Mouse (Mus musculus) hindbrain, embryonic 16.5 days (tissue): ENCODE results near the gene Ubl5. TPM values are rescaled to one million over a fixed set of nuclear protein-coding genes. Genes with fewer than 3 reads are reported as not detected.

Experiments used
- ATAC-seq: fragments of 200-750 bp; cut with Nextera tagmentation; 2 replicates; pipeline ENCODE4 v1.8.0; 2017; ENCODE audit warnings: moderate TSS enrichment, moderate library complexity
- H3K27ac ChIP-seq: fragments of 300-500 bp; sonication (generic); 2 replicates; pipeline ENCODE4 v1.5.1; 2014; ENCODE audit warnings: low read depth, mild to moderate bottlenecking, control low read depth, low read length, moderate library complexity
- H3K27me3 ChIP-seq: fragments of 300-500 bp; sonication (generic); replicated peaks from 2 replicates; pipeline ENCODE4 v1.6.1; 2014; ENCODE audit warnings: low read length; ENCODE audit not compliant: control insufficient read depth, insufficient read depth
- H3K36me3 ChIP-seq: fragments of 300-500 bp; sonication (generic); 2 replicates; pipeline ENCODE4 v1.6.1; 2014; ENCODE audit warnings: mild to moderate bottlenecking, low read length, moderate library complexity, mixed read lengths; ENCODE audit not compliant: control insufficient read depth, insufficient read depth
- H3K4me1 ChIP-seq: fragments of 300-500 bp; sonication (generic); 2 replicates; pipeline ENCODE4 v1.6.1; 2014; ENCODE audit warnings: low read depth, low read length; ENCODE audit not compliant: control insufficient read depth, insufficient read depth
- H3K4me2 ChIP-seq: fragments of 300-500 bp; sonication (generic); 2 replicates; pipeline ENCODE4 v1.6.1; 2014; ENCODE audit warnings: mild to moderate bottlenecking, low read length, control low read depth, moderate library complexity
- H3K4me3 ChIP-seq: fragments of 300-500 bp; sonication (generic); 2 replicates; pipeline ENCODE4 v1.5.1; 2014; ENCODE audit warnings: mild to moderate bottlenecking, low read length, control low read depth, moderate library complexity
- H3K9ac ChIP-seq: fragments of 300-500 bp; sonication (generic); 2 replicates; pipeline ENCODE4 v1.6.1; 2014; ENCODE audit warnings: low read depth, mild to moderate bottlenecking, control low read depth, low read length, moderate library complexity
- H3K9me3 ChIP-seq: fragments of 300-500 bp; sonication (generic); 2 replicates; pipeline ENCODE4 v1.6.1; 2014; ENCODE audit warnings: mild to moderate bottlenecking, low read length, moderate library complexity; ENCODE audit not compliant: control insufficient read depth
- whole genome bisulfite sequencing: fragments of 180-500 bp; shearing (Covaris S2); extraction: QIAGEN DNeasy Blood & Tissue Kit; methylation state at CpG from one replicate; pipeline ENCODE4 v1.1.7; 2014; 5-methylcytosine and 5-hydroxymethylcytosine counted together
- polyA plus RNA-seq: library from polyadenylated mRNA; unstranded; fragments of >200 nt; fragmentation: Nextera tagmentation; extraction: Ambion mirVana; gene quantifications from 2 replicates; pipeline ENCODE4 v1.2.1, GENCODE M21; 2015

Ubl5 gene
- polyA plus RNA-seq, 1 experiment from 2014 or later: 459 TPM

- WGBS: 4% methylated on average over 17 of the region's 17 CpGs
- peak overlapping the region; percentile 89 for H3K27ac ChIP-seq
- peaks cover 30% of the 10 kb centered on the region for H3K4me1 ChIP-seq
- no peak for ATAC-seq
- H3K9ac ChIP-seq: peak overlapping the region; percentile 76
- no peaks in the 10 kb centered on the region for H3K27me3 ChIP-seq
- H3K4me2 ChIP-seq: peak overlapping the region; percentile 99
- H3K36me3 ChIP-seq: peaks cover 15% of the 10 kb centered on the region
- H3K4me3 ChIP-seq: peak overlapping the region; percentile 90
- H3K9me3 ChIP-seq: no peaks in the 10 kb centered on the region
Observed at GRCm38 (mm10) chr9:20645121-20645520, 2.4 kb downstream of the Ubl5 start.

- Histone ChIP-seq H3K27me3 (no peaks in the 10 kb centered on the region), H3K9ac (peak within 1 kb of the TSS; percentile 93), H3K4me1 (peaks cover 30% of the 10 kb centered on the region), H3K27ac (peak within 1 kb of the TSS; percentile 76), H3K9me3 (no peaks in the 10 kb centered on the region), H3K4me2 (peak within 1 kb of the TSS; percentile 75), H3K4me3 (peak within 1 kb of the TSS; percentile 91), H3K36me3 (peaks cover 15% of the 10 kb centered on the region)
- ATAC-seq: peak; percentile 99
- under 1% methylated on average over 45 of the region's 45 CpGs for WGBS
Observed at GRCm38 (mm10) chr9:20651602-20652259, 9.1 kb downstream of the Ubl5 start, which contains the start of gene Pin1. Pin1 (plus strand) TSS chr9:20652095.

GRCm38 (mm10) chr9:20652260-20652658 is 9.6 kb downstream of the Ubl5 start:
- no peaks in the 10 kb centered on the region for H3K27me3 ChIP-seq
- H3K4me1 ChIP-seq: peaks cover 30% of the 10 kb centered on the region
- H3K4me3 ChIP-seq: peak overlapping the region; percentile 91
- under 1% methylated on average over 25 of the region's 25 CpGs for WGBS
- H3K9me3 ChIP-seq: no peaks in the 10 kb centered on the region
- H3K27ac ChIP-seq: peak overlapping the region; percentile 76
- peak; percentile 21 for ATAC-seq
- peak overlapping the region; percentile 66 for H3K4me2 ChIP-seq
- peaks cover 13% of the 10 kb centered on the region for H3K36me3 ChIP-seq
- peak overlapping the region; percentile 93 for H3K9ac ChIP-seq

GRCm38 (mm10) chr9:20653859-20654258 is 11.2 kb downstream of the Ubl5 start:
- 92% methylated on average over 3 of the region's 3 CpGs for WGBS
- Histone ChIP-seq H3K4me3 (no peak overlapping the region), H3K27me3 (no peaks in the 10 kb centered on the region), H3K4me1 (peaks cover 30% of the 10 kb centered on the region), H3K9me3 (no peaks in the 10 kb centered on the region), H3K36me3 (peaks cover 2% of the 10 kb centered on the region), H3K4me2 (no peak overlapping the region), H3K9ac (no peak overlapping the region), H3K27ac (no peak overlapping the region)
- no peak for ATAC-seq

GRCm38 (mm10) chr9:20657546-20657945 is 14.9 kb downstream of the Ubl5 start:
- peaks cover 24% of the 10 kb centered on the region for H3K4me1 ChIP-seq
- no peaks in the 10 kb centered on the region for H3K9me3 ChIP-seq
- no peak for ATAC-seq
- H3K27ac ChIP-seq: no peak overlapping the region
- no peak overlapping the region for H3K9ac ChIP-seq
- H3K4me3 ChIP-seq: no peak overlapping the region
- no peak overlapping the region for H3K4me2 ChIP-seq
- H3K36me3 ChIP-seq: peaks cover under 1% of the 10 kb centered on the region; the same call in 1 of the 2 replicates
- H3K27me3 ChIP-seq: no peaks in the 10 kb centered on the region
- WGBS: 74% methylated on average over 3 of the region's 3 CpGs

- ATAC-seq: no peak
- Histone ChIP-seq H3K27me3 (no peaks in the 10 kb centered on the region), H3K36me3 (peaks cover 8% of the 10 kb centered on the region; the same call in 1 of the 2 replicates), H3K4me3 (no peak overlapping the region), H3K9me3 (no peaks in the 10 kb centered on the region), H3K4me2 (no peak overlapping the region), H3K4me1 (peaks cover 31% of the 10 kb centered on the region), H3K27ac (peak overlapping the region; percentile 66), H3K9ac (no peak overlapping the region)
- WGBS: 45% methylated on average over 3 of the region's 3 CpGs
Observed at GRCm38 (mm10) chr9:20662325-20662724, 19.6 kb downstream of the Ubl5 start.

GRCm38 (mm10) chr9:20662874-20663273 is 20.2 kb downstream of the Ubl5 start:
- ATAC-seq: no peak
- no peak overlapping the region for H3K4me2 ChIP-seq
- peaks cover 31% of the 10 kb centered on the region for H3K4me1 ChIP-seq
- peaks cover 9% of the 10 kb centered on the region; the same call in 1 of the 2 replicates for H3K36me3 ChIP-seq
- H3K27me3 ChIP-seq: no peaks in the 10 kb centered on the region
- peak overlapping the region; percentile 83 for H3K27ac ChIP-seq
- no peak overlapping the region for H3K4me3 ChIP-seq
- H3K9ac ChIP-seq: peak overlapping the region; percentile 33; the same call in 1 of the 2 replicates
- no peaks in the 10 kb centered on the region for H3K9me3 ChIP-seq
- 58% methylated on average over 8 of the region's 8 CpGs for whole genome bisulfite sequencing

- Histone ChIP-seq H3K27ac (peak overlapping the region; percentile 83), H3K27me3 (no peaks in the 10 kb centered on the region), H3K4me1 (peaks cover 31% of the 10 kb centered on the region), H3K9me3 (no peaks in the 10 kb centered on the region), H3K4me2 (no peak overlapping the region), H3K4me3 (no peak overlapping the region), H3K9ac (peak overlapping the region; percentile 25; the same call in 1 of the 2 replicates), H3K36me3 (peaks cover 14% of the 10 kb centered on the region; the same call in 1 of the 2 replicates)
- ATAC-seq: peak; percentile 68
- 59% methylated on average over 2 of the region's 2 CpGs for WGBS
Observed at GRCm38 (mm10) chr9:20663956-20664355, 21.3 kb downstream of the Ubl5 start.

- peak overlapping the region; percentile 25; the same call in 1 of the 2 replicates for H3K9ac ChIP-seq
Observed at GRCm38 (mm10) chr9:20664366-20664765, 21.7 kb downstream of the Ubl5 start.

More at GRCm38 (mm10) chr9:20664366-20664765, 21.7 kb downstream of the Ubl5 start:
- Histone ChIP-seq H3K36me3 (peaks cover 14% of the 10 kb centered on the region; the same call in 1 of the 2 replicates), H3K4me1 (peaks cover 31% of the 10 kb centered on the region), H3K4me2 (no peak overlapping the region), H3K27me3 (no peaks in the 10 kb centered on the region), H3K4me3 (no peak overlapping the region), H3K9me3 (no peaks in the 10 kb centered on the region), H3K27ac (peak overlapping the region; percentile 83)
- 58% methylated on average over 2 of the region's 2 CpGs for WGBS
- peak; percentile 49 for ATAC-seq
